Mouse (Mus musculus) spleen, adult 2 months (tissue): ENCODE measurements around the gene Phlda1.

Experiments used
- CTCF ChIP-seq: fragments of 200-500 bp; IDR thresholded peaks from 2 replicates; pipeline ENCODE4 v1.5.1; 2011; ENCODE audit warnings: mild to moderate bottlenecking, inconsistent platforms; ENCODE audit not compliant: insufficient read depth, insufficient read length, insufficient replicate concordance; ENCODE audit errors: extremely low read depth
- POLR2A ChIP-seq: fragments of 200-500 bp; IDR thresholded peaks from 2 replicates; pipeline ENCODE4 v1.6.1; 2011; ENCODE audit warnings: low read depth, low read length, inconsistent platforms

DNA sequence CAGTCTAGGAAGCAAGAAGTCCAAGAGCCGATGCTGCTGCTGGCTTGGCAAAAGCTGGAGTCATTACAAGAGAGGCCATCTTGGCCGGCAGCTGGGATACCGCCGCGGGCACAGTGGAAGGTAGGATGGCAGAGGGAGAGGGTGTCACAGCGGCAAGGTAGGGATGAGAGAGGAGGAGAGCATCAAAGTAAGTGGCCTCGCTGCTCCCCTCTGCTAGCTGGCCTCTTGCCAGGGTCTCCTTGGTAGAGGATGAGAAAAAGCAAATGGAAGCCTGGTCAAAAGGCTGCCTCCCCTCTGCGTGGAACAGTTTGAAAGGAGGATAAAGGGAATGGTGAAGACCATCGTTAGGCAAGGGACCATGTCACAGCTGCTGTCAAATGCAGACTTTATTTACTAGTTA is 47.0 kb upstream of the Phlda1 start:
- no peak for TF ChIP-seq CTCF
- TF ChIP-seq POLR2A, result no peak
